Mouse (Mus musculus) lung, postnatal 0 days (tissue): ENCODE results near the gene Gm17657.

Source experiments
- CTCF ChIP-seq: IDR thresholded peaks from 2 replicates; pipeline ENCODE4 v1.5.1; 2016; ENCODE audit warnings: antibody characterized with exemption, mild to moderate bottlenecking
- EP300 ChIP-seq: IDR thresholded peaks from 2 replicates; pipeline ENCODE4 v1.6.1; 2016; ENCODE audit warnings: antibody characterized with exemption, mild to moderate bottlenecking, control low read depth

DNA sequence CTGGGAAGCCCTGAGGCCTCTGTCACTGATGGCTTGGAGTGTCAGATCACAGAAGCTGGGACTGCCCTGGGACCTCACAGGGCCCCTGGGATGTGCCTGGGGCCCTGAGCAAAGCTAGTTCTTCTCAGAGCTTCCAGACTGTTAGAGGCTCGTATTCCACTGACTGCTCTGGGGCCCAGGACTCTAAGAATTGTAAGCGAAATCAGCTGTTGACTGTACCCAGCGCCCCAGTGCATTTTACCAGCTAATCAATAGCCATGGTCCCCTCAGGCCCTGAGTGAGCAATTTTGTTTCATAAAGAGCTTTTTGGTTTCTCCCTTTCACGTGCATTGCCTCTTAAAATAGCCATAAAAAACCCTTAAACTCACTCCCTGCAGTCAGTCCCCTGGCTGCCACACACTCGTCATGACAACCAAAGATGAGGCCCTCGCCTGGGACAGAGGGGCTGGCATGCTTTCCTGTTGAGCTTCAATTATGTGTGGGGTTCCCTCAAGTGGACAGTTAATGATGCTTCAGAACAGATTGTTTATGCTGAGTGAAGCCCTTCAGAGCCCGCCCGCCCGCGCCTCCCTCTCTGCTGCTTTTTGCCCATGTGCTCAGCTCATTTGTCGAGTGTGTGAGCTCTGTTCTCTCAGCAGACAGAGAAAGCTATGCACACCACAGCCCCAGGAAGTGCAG is 39.9 kb upstream of the Gm17657 start:
- TF ChIP-seq CTCF, result peak; percentile 34
- TF ChIP-seq EP300, result no peak
